Mouse (Mus musculus): ENCODE results near the gene Eef1akmt2. TPM values are rescaled to one million over a fixed set of nuclear protein-coding genes. Genes with fewer than 3 reads are reported as not detected.

The Eef1akmt2 gene
- polyA plus RNA-seq (2012) = 0.45 and 0.72 TPM in 2 replicates

- peaks cover 31% of the 10 kb centered on the region for H3K4me1 ChIP-seq (ENCODE audit: control insufficient read depth)
Measured at GRCm38 (mm10) chr7:132852173-132852844, at the start of gene Eef1akmt2. TSS of gene Eef1akmt2 (minus strand) at chr7:132852673.

DNA sequence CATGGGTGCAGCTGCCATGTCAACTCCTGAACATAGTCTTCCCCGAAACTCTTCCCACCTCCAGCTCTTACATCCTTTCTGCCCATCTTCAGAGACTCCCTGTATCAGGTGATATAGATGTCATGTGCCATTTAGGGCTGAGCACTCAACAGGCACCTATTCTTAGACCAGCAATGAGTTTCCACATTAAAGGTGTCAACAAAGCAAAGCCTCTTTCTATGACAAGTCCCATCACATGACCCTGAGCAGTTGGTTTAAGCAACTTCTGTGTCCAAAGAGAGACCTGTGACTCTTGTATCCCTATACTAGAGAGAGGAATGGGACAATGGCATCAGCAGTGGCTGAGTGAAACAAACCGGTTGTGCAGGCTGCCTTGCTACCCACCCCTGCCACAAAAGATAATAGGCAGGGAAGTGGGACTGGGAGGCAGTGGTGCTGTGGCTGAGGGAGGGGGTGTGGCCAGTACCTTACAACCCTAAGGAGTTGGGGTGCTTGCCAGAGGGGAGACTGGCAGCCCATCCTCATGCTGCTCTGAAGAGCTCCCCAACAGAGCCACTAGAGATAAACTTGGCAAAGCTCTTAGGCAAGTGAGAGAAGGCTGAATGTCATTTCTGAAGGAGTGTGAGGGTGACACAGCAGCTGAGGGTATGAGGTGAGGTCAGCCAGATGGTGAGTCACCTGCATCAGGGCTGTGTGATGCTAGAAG lies 48.5 kb upstream of the Eef1akmt2 start:
- no peaks in the 10 kb centered on the region for H3K27me3 ChIP-seq (ENCODE audit: control insufficient read depth)
- H3K4me3 ChIP-seq (replicated peaks) = no peak overlapping the region
- no peaks in the 10 kb centered on the region for H3K36me3 ChIP-seq (ENCODE audit: control insufficient read depth)
- TF ChIP-seq GATA1 (IDR thresholded peaks at IDR 0.05; ENCODE audit: low read length) (no peak), TAL1 (IDR thresholded peaks at IDR 0.05; ENCODE audit: low read length) (no peak)
- H3K9me3 ChIP-seq (ENCODE audit: control insufficient read depth, low read length) = no peaks in the 10 kb centered on the region
- no peaks in the 10 kb centered on the region for H3K4me1 ChIP-seq (ENCODE audit: control insufficient read depth)

More at GRCm38 (mm10) chr7:132852173-132852844, at the start of gene Eef1akmt2:
- peak within 1 kb of the TSS; percentile 92 for H3K4me3 ChIP-seq (replicated peaks)
- TF ChIP-seq GATA1 (IDR thresholded peaks at IDR 0.05; ENCODE audit: low read length) = no peak
- TF ChIP-seq TAL1 (IDR thresholded peaks at IDR 0.05; ENCODE audit: low read length) = no peak
- H3K9me3 ChIP-seq (ENCODE audit: control insufficient read depth, low read length) = no peaks in the 10 kb centered on the region
- H3K27me3 ChIP-seq (ENCODE audit: control insufficient read depth) = no peaks in the 10 kb centered on the region
- peaks cover 28% of the 10 kb centered on the region for H3K36me3 ChIP-seq (ENCODE audit: control insufficient read depth)

- no peaks in the 10 kb centered on the region for H3K27me3 ChIP-seq (ENCODE audit: control insufficient read depth)
- H3K36me3 ChIP-seq (ENCODE audit: control insufficient read depth) = no peaks in the 10 kb centered on the region
- H3K9me3 ChIP-seq (ENCODE audit: control insufficient read depth, low read length) = no peaks in the 10 kb centered on the region
- no peak overlapping the region for H3K4me3 ChIP-seq (replicated peaks)
- TF ChIP-seq TAL1 (IDR thresholded peaks at IDR 0.05; ENCODE audit: low read length) = no peak
- no peak for TF ChIP-seq GATA1 (IDR thresholded peaks at IDR 0.05; ENCODE audit: low read length)
- no peaks in the 10 kb centered on the region for H3K4me1 ChIP-seq (ENCODE audit: control insufficient read depth)
Measured at GRCm38 (mm10) chr7:132898234-132898633, 45.8 kb upstream of the Eef1akmt2 start.

- H3K4me1 ChIP-seq (ENCODE audit: control insufficient read depth) = no peaks in the 10 kb centered on the region
- H3K27me3 ChIP-seq (ENCODE audit: control insufficient read depth) = no peaks in the 10 kb centered on the region
- H3K36me3 ChIP-seq (ENCODE audit: control insufficient read depth) = no peaks in the 10 kb centered on the region
- no peaks in the 10 kb centered on the region for H3K9me3 ChIP-seq (ENCODE audit: control insufficient read depth, low read length)
- TF ChIP-seq GATA1 (IDR thresholded peaks at IDR 0.05; ENCODE audit: low read length) (no peak), TAL1 (IDR thresholded peaks at IDR 0.05; ENCODE audit: low read length) (no peak)
- no peak overlapping the region for H3K4me3 ChIP-seq (replicated peaks)
Measured at GRCm38 (mm10) chr7:132897258-132897657, 44.8 kb upstream of the Eef1akmt2 start.

GRCm38 (mm10) chr7:132896206-132896815 lies 43.8 kb upstream of the Eef1akmt2 start:
- no peaks in the 10 kb centered on the region for H3K36me3 ChIP-seq (ENCODE audit: control insufficient read depth)
- TF ChIP-seq GATA1 (IDR thresholded peaks at IDR 0.05; ENCODE audit: low read length) (no peak), TAL1 (IDR thresholded peaks at IDR 0.05; ENCODE audit: low read length) (no peak)
- H3K9me3 ChIP-seq (ENCODE audit: control insufficient read depth, low read length) = no peaks in the 10 kb centered on the region
- H3K4me1 ChIP-seq (ENCODE audit: control insufficient read depth) = no peaks in the 10 kb centered on the region
- H3K4me3 ChIP-seq (replicated peaks) = no peak overlapping the region
- no peaks in the 10 kb centered on the region for H3K27me3 ChIP-seq (ENCODE audit: control insufficient read depth)

- no peak for TF ChIP-seq TAL1 (IDR thresholded peaks at IDR 0.05; ENCODE audit: low read length)
- TF ChIP-seq GATA1 (IDR thresholded peaks at IDR 0.05; ENCODE audit: low read length) = no peak
- no peak overlapping the region for H3K4me3 ChIP-seq (replicated peaks)
- H3K27me3 ChIP-seq (ENCODE audit: control insufficient read depth) = no peaks in the 10 kb centered on the region
- no peaks in the 10 kb centered on the region for H3K4me1 ChIP-seq (ENCODE audit: control insufficient read depth)
- H3K36me3 ChIP-seq (ENCODE audit: control insufficient read depth) = no peaks in the 10 kb centered on the region
- H3K9me3 ChIP-seq (ENCODE audit: control insufficient read depth, low read length) = no peaks in the 10 kb centered on the region
Measured at GRCm38 (mm10) chr7:132894841-132895555, 42.5 kb upstream of the Eef1akmt2 start.

DNA sequence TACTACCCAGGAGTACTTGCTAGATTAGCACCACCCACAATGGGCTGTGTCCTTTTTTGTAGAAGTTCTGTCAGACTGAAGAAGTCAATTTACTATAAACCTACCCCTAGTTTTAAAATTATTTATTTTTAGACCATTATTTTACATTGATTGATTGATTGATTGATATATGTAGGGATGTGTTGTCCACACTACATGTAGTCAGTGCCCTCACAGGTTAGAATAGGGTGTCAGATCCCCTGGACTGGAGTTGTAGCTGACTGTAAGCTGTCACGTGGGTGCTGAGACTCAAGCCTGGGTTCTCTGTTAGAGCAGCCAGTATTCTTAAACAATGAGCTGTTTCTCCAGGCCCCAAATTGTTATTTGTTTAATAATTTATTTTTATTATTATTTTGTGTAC lies 40.9 kb upstream of the Eef1akmt2 start:
- no peak for TF ChIP-seq GATA1 (IDR thresholded peaks at IDR 0.05; ENCODE audit: low read length)
- no peak for TF ChIP-seq TAL1 (IDR thresholded peaks at IDR 0.05; ENCODE audit: low read length)
- Histone ChIP-seq H3K27me3 (ENCODE audit: control insufficient read depth) (no peaks in the 10 kb centered on the region), H3K36me3 (ENCODE audit: control insufficient read depth) (no peaks in the 10 kb centered on the region), H3K4me3 (replicated peaks) (no peak overlapping the region), H3K4me1 (ENCODE audit: control insufficient read depth) (peaks cover 4% of the 10 kb centered on the region), H3K9me3 (ENCODE audit: control insufficient read depth, low read length) (no peaks in the 10 kb centered on the region)

DNA sequence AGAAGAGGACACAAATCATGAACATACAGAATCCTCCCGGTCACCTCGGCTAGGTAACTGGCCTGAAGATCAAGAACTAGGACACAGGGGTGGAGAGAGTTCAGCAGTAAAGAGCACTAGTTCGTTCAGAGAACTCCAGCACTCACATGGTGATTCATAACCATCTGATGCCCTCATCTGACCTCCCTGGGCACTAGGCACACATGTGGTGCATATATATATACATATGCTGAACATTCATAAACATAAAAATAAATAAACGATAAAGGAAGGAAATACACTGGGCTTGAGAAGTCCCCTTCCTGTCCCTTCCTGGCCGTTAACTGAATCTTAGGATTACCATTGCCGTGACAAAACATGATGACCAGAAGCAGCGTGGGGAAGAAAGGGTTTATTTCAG lies 40.3 kb upstream of the Eef1akmt2 start:
- TF ChIP-seq TAL1 (IDR thresholded peaks at IDR 0.05; ENCODE audit: low read length) (no peak), GATA1 (IDR thresholded peaks at IDR 0.05; ENCODE audit: low read length) (no peak)
- H3K9me3 ChIP-seq (ENCODE audit: control insufficient read depth, low read length) = no peaks in the 10 kb centered on the region
- peaks cover 9% of the 10 kb centered on the region for H3K4me1 ChIP-seq (ENCODE audit: control insufficient read depth)

GRCm38 (mm10) chr7:132892311-132892661 lies 39.8 kb upstream of the Eef1akmt2 start:
- no peaks in the 10 kb centered on the region for H3K36me3 ChIP-seq (ENCODE audit: control insufficient read depth)
- no peaks in the 10 kb centered on the region for H3K27me3 ChIP-seq (ENCODE audit: control insufficient read depth)
- H3K4me3 ChIP-seq (replicated peaks) = no peak overlapping the region
- no peak for TF ChIP-seq TAL1 (IDR thresholded peaks at IDR 0.05; ENCODE audit: low read length)
- no peak for TF ChIP-seq GATA1 (IDR thresholded peaks at IDR 0.05; ENCODE audit: low read length)
- H3K4me1 ChIP-seq (ENCODE audit: control insufficient read depth) = peaks cover 14% of the 10 kb centered on the region
- H3K9me3 ChIP-seq (ENCODE audit: control insufficient read depth, low read length) = no peaks in the 10 kb centered on the region

More for the DNA sequence above, 40.3 kb upstream of the Eef1akmt2 start:
- no peaks in the 10 kb centered on the region for H3K27me3 ChIP-seq (ENCODE audit: control insufficient read depth)
- H3K36me3 ChIP-seq (ENCODE audit: control insufficient read depth) = no peaks in the 10 kb centered on the region
- no peak overlapping the region for H3K4me3 ChIP-seq (replicated peaks)
